Mouse (Mus musculus): ENCODE results near the gene Lix1l. TPM values are rescaled to one million over a fixed set of nuclear protein-coding genes. Genes with fewer than 3 reads are reported as not detected.

The Lix1l gene
- total and polyA plus RNA-seq, 3 experiments: 24.7 to 25.3 (median 25.2) TPM

- WGBS: 1% methylated on average over 38 of the region's 38 CpGs
- peak; percentile 95 to 96 for DNase-seq
- TF ChIP-seq EP300 (IDR thresholded peaks at IDR 0.05; ENCODE audit: insufficient read depth, low read depth, low read length) (peak; percentile 62; the same call in 1 of the 2 replicates), CTCF (IDR thresholded peaks at IDR 0.05) (0 out of 2 replicates have a peak, but pooled peaks have one; percentile 4), POLR2A (IDR thresholded peaks at IDR 0.05; ENCODE audit: insufficient read depth, low read depth, low read length) (peak; percentile 84)
- no peaks in the 10 kb centered on the region for H3K36me3 ChIP-seq (ENCODE audit: control insufficient read depth, insufficient read depth, low read length)
- H3K79me2 ChIP-seq (replicated peaks; ENCODE audit: control insufficient read depth, insufficient read depth, low read length): no peaks in the 10 kb centered on the region; the same call in 1 of the 2 replicates
- intact Hi-C loops (cut with DNase I): loop anchor here (2.0 to 5.0 kb wide), 2 partner anchors 37 to 92 kb away; no protein-coding TSS in a partner anchor
- H3K27ac ChIP-seq: peak within 1 kb of the TSS; percentile 91
- peak within 1 kb of the TSS; percentile 77 for H3K9ac ChIP-seq (ENCODE audit: low read depth, low read length)
- H3K4me1 ChIP-seq (ENCODE audit: control insufficient read depth, insufficient read depth, low read length): peaks cover 8% of the 10 kb centered on the region
- H3K27me3 ChIP-seq (ENCODE audit: control insufficient read depth, insufficient read depth, low read length): no peaks in the 10 kb centered on the region
- peak within 1 kb of the TSS; percentile 69 for H3K4me3 ChIP-seq
These were observed 7.0 kb upstream of the Lix1l start, which contains the start of gene Polr3gl for GRCm38 (mm10) chr3:96593790-96594560. Polr3gl (minus strand) TSS chr3:96594181.

DNA sequence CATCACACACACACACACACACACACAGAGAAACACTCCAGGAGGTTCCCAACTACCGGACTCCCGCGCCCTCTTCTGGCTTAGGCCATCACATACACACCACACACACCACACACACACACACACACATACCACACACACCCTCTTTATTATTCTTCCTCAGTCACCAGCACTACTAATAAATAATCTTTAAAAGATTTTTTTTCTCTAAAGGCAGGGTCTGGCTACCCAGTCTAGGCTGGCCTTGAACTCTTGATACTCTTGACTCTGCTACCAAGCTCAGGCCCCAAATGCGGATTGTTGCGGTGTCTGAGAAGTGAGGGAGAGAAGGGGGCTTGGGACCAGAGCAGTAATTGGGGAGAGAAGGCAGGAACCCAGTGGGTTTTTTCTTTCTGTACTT lies 6.1 kb upstream of the Lix1l start:
- Histone ChIP-seq H3K79me2 (replicated peaks; ENCODE audit: control insufficient read depth, insufficient read depth, low read length) (no peaks in the 10 kb centered on the region; the same call in 1 of the 2 replicates), H3K9ac (ENCODE audit: low read depth, low read length) (no peak overlapping the region), H3K27me3 (ENCODE audit: control insufficient read depth, insufficient read depth, low read length) (no peaks in the 10 kb centered on the region), H3K4me1 (ENCODE audit: control insufficient read depth, insufficient read depth, low read length) (peaks cover 8% of the 10 kb centered on the region), H3K27ac (no peak overlapping the region; the same call in 1 of the 2 replicates), H3K4me3 (no peak overlapping the region), H3K36me3 (ENCODE audit: control insufficient read depth, insufficient read depth, low read length) (no peaks in the 10 kb centered on the region)
- intact Hi-C loops (cut with DNase I): loop anchor here (5.0 kb wide), 1 partner anchor 93 kb away; no protein-coding TSS in a partner anchor
- TF ChIP-seq CTCF (IDR thresholded peaks at IDR 0.05): no peak
- no peak for TF ChIP-seq POLR2A (IDR thresholded peaks at IDR 0.05; ENCODE audit: insufficient read depth, low read depth, low read length)
- no peak for TF ChIP-seq EP300 (IDR thresholded peaks at IDR 0.05; ENCODE audit: insufficient read depth, low read depth, low read length)
- DNase-seq: no peak
- 88% methylated on average over 5 of the region's 5 CpGs for WGBS

GRCm38 (mm10) chr3:96595661-96596060 lies 5.3 kb upstream of the Lix1l start:
- Histone ChIP-seq H3K4me1 (ENCODE audit: control insufficient read depth, insufficient read depth, low read length) (peaks cover 8% of the 10 kb centered on the region), H3K9ac (ENCODE audit: low read depth, low read length) (no peak overlapping the region), H3K27me3 (ENCODE audit: control insufficient read depth, insufficient read depth, low read length) (no peaks in the 10 kb centered on the region), H3K36me3 (ENCODE audit: control insufficient read depth, insufficient read depth, low read length) (no peaks in the 10 kb centered on the region), H3K79me2 (replicated peaks; ENCODE audit: control insufficient read depth, insufficient read depth, low read length) (no peaks in the 10 kb centered on the region; the same call in 1 of the 2 replicates), H3K27ac (peak overlapping the region; percentile 61; the same call in 1 of the 2 replicates), H3K4me3 (no peak overlapping the region)
- WGBS: 51% methylated on average over 6 of the region's 6 CpGs
- DNase-seq: no peak
- intact Hi-C loops (cut with DNase I): no loop called here
- TF ChIP-seq EP300 (IDR thresholded peaks at IDR 0.05; ENCODE audit: insufficient read depth, low read depth, low read length): no peak
- TF ChIP-seq POLR2A (IDR thresholded peaks at IDR 0.05; ENCODE audit: insufficient read depth, low read depth, low read length): no peak
- TF ChIP-seq CTCF (IDR thresholded peaks at IDR 0.05): no peak

DNA sequence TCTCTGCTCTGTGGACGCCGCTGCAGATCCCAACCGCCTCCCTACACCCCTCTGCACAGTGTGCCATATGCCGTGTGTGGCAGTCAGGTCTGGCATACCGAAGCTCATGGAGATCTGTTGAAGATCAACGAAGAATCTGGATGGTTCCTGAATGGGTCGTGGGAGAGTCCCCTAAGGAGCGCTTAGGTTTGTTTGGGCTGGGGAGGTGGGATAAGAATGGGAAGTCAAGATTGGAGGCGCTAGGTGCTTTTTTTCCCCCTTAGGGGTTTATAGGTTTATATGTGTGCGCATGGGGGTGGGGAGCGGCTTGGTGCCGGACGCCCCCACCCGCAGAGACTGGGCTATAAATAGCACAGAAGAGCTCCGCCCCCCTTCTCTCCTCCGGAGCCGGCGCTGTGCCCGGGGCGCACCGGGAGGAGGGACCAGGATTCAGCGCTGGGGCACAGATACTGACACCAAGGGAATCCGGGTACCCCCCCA lies 4.7 kb upstream of the Lix1l start, which contains the start of gene Ankrd34a:
TSS of gene Ankrd34a (plus strand) at position 409 of the 480 bp plus-strand sequence.
- peak within 1 kb of the TSS; percentile 63 for H3K9ac ChIP-seq (ENCODE audit: low read depth, low read length)
- WGBS: 3% methylated on average over 23 of the region's 23 CpGs
- no peaks in the 10 kb centered on the region for H3K27me3 ChIP-seq (ENCODE audit: control insufficient read depth, insufficient read depth, low read length)
- peak within 1 kb of the TSS; percentile 70 for H3K27ac ChIP-seq
- peak; percentile 73 to 76 for DNase-seq
- H3K4me3 ChIP-seq: peak within 1 kb of the TSS; percentile 67
- H3K36me3 ChIP-seq (ENCODE audit: control insufficient read depth, insufficient read depth, low read length): no peaks in the 10 kb centered on the region
- H3K4me1 ChIP-seq (ENCODE audit: control insufficient read depth, insufficient read depth, low read length): peaks cover 8% of the 10 kb centered on the region
- H3K79me2 ChIP-seq (replicated peaks; ENCODE audit: control insufficient read depth, insufficient read depth, low read length): no peaks in the 10 kb centered on the region; the same call in 1 of the 2 replicates
- no peak for TF ChIP-seq CTCF (IDR thresholded peaks at IDR 0.05)
- TF ChIP-seq EP300 (IDR thresholded peaks at IDR 0.05; ENCODE audit: insufficient read depth, low read depth, low read length): no peak
- no peak for TF ChIP-seq POLR2A (IDR thresholded peaks at IDR 0.05; ENCODE audit: insufficient read depth, low read depth, low read length)
- intact Hi-C loops (cut with DNase I): no loop called here

GRCm38 (mm10) chr3:96596855-96597254 lies 4.1 kb upstream of the Lix1l start:
- WGBS: 3% methylated on average over 12 of the region's 12 CpGs
- TF ChIP-seq EP300 (IDR thresholded peaks at IDR 0.05; ENCODE audit: insufficient read depth, low read depth, low read length): no peak
- TF ChIP-seq CTCF (IDR thresholded peaks at IDR 0.05): no peak
- TF ChIP-seq POLR2A (IDR thresholded peaks at IDR 0.05; ENCODE audit: insufficient read depth, low read depth, low read length): no peak
- peak overlapping the region; percentile 61 for H3K9ac ChIP-seq (ENCODE audit: low read depth, low read length)
- intact Hi-C loops (cut with DNase I): no loop called here
- no peaks in the 10 kb centered on the region for H3K27me3 ChIP-seq (ENCODE audit: control insufficient read depth, insufficient read depth, low read length)
- H3K36me3 ChIP-seq (ENCODE audit: control insufficient read depth, insufficient read depth, low read length): no peaks in the 10 kb centered on the region
- no peaks in the 10 kb centered on the region; the same call in 1 of the 2 replicates for H3K79me2 ChIP-seq (replicated peaks; ENCODE audit: control insufficient read depth, insufficient read depth, low read length)
- peaks cover 8% of the 10 kb centered on the region for H3K4me1 ChIP-seq (ENCODE audit: control insufficient read depth, insufficient read depth, low read length)
- DNase-seq: no peak
- peak overlapping the region; percentile 61; the same call in 1 of the 2 replicates for H3K27ac ChIP-seq
- H3K4me3 ChIP-seq: peak overlapping the region; percentile 67

All from heart, adult 2 months (tissue).